ENCODE assay signal across 23 mouse cellular contexts in the genomic region with DNA sequence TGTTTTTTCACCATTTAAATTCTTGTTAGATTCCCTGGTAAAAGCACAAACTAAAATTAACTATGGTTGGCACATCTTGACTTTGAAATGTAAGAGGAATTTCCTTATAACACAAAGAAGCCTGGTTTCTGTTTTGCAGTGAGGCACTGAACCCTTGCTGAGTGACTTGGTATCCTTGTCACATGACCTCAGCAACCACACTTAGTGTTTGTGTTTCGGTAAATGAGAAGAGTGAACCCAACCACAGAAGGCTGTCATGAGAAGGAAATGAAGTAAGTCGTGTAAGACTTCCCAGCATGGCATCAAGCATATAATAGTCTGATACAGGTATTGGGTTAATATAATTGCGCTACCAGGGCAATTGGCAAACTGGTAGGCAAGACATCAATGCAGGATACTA.
A peak's percentile ranks its signal among the peaks of the same experiment; 100 is the strongest.
DNase-seq lines count a peak whose midpoint lies in the region; ATAC-seq and TF ChIP-seq lines count a peak whose summit lies in the region.
"Had no signal": no experiment of that assay in that cellular context is flagged by ENCODE, and none has a peak within 500 bp of the region (broad histone marks: within the 10 kb centered on the region; RNA-seq: fewer than 3 reads in every experiment).

No protein-coding gene starts in this region.

- no peaks in the 10 kb centered on the region for H3K9me3 ChIP-seq in liver, postnatal 0 days (ENCODE audit: low read length)
- no peaks in the 10 kb centered on the region for H3K9me3 ChIP-seq in liver, embryonic 11.5 days (ENCODE audit: control insufficient read depth, low read length)
- H3K9me3 ChIP-seq: hindbrain, embryonic 12.5 days; limb, embryonic 10.5 days; midbrain, embryonic 10.5 days; neural tube, embryonic 13.5 days had no signal

- peak overlapping the region; percentile 27; the same call in 1 of the 2 replicates for H3K4me2 ChIP-seq in liver, postnatal 0 days (ENCODE audit: low read depth, low read length)
- H3K4me2 ChIP-seq in liver, embryonic 11.5 days: no peak overlapping the region
- H3K4me2 ChIP-seq: hindbrain, embryonic 12.5 days; neural tube, embryonic 13.5 days had no signal

- TF ChIP-seq EP300 in liver, postnatal 0 days (IDR thresholded peaks at IDR 0.05; ENCODE audit: low read depth): no peak

- TF ChIP-seq CTCF in liver, postnatal 0 days (IDR thresholded peaks at IDR 0.05; ENCODE audit: low read depth): no peak

- no peaks in the 10 kb centered on the region for H3K36me3 ChIP-seq in liver, postnatal 0 days (replicated peaks; ENCODE audit: insufficient read depth, low read length)
- H3K36me3 ChIP-seq in liver, embryonic 11.5 days (ENCODE audit: control insufficient read depth, insufficient read depth, low read length): no peaks in the 10 kb centered on the region
- H3K36me3 ChIP-seq: G1E; hindbrain, embryonic 12.5 days; limb, embryonic 10.5 days; midbrain, embryonic 10.5 days; neural tube, embryonic 13.5 days had no signal

- peak overlapping the region; percentile 58 for H3K27ac ChIP-seq in liver, postnatal 0 days (ENCODE audit: low read depth)
- no peak overlapping the region for H3K27ac ChIP-seq in liver, embryonic 11.5 days (ENCODE audit: low read depth, low read length)
- H3K27ac ChIP-seq: hindbrain, embryonic 12.5 days; limb, embryonic 10.5 days; liver, embryonic 14.5 days; midbrain, embryonic 10.5 days; neural tube, embryonic 13.5 days had no signal

- ATAC-seq in liver, postnatal 0 days: peak; percentile 57
- no peak for ATAC-seq in liver, embryonic 11.5 days (replicated peaks; ENCODE audit: low FRiP score)
- ATAC-seq in common myeloid progenitor, adult 5-6 weeks (replicated peaks; ENCODE audit: low read depth, poor library complexity, severe bottlenecking): peak; percentile 59
- ATAC-seq: CD4-positive, CD25-positive, alpha-beta regulatory T cell, adult 4 months; forebrain, embryonic 14.5 days; lung, postnatal 0 days had no signal

- H3K4me3 ChIP-seq in liver, postnatal 0 days (ENCODE audit: low read depth, low read length): no peak overlapping the region
- no peak overlapping the region for H3K4me3 ChIP-seq in liver, embryonic 11.5 days (ENCODE audit: low read depth, low read length)
- H3K4me3 ChIP-seq: erythroblast, embryonic 14.5 days; hindbrain, embryonic 12.5 days; limb, embryonic 10.5 days; midbrain, embryonic 10.5 days; neural tube, embryonic 13.5 days had no signal

- no peak for DNase-seq in liver, postnatal 0 days
- no peak for DNase-seq in liver, embryonic 11.5 days (ENCODE audit: low spot score)
- peak; percentile 40 for DNase-seq in CD4-positive helper T cell, adult 2 months (ENCODE audit: low read depth, low spot score)
- peak; percentile 28 for DNase-seq in naive thymus-derived CD4-positive, alpha-beta T cell, adult 2 months (ENCODE audit: low read depth)
- no peak for DNase-seq in adrenal gland, adult 8-10 months
- DNase-seq in left cerebral cortex, adult 9 months (ENCODE audit: low spot score in 2 of 2): no peak
- DNase-seq: adrenal gland, postnatal 25 days; cerebellum, adult 11-12 months; cerebellum, postnatal 36 days; gastrocnemius, postnatal 25 days; kidney, adult 2 months; kidney, postnatal 10 days had no signal

- WGBS in liver, postnatal 0 days (ENCODE audit: insufficient replicate concordance): 55% methylated on average over 3 of the region's 3 CpGs
- WGBS in liver, embryonic 11.5 days: 74% methylated on average over 3 of the region's 3 CpGs

- peaks cover 4% of the 10 kb centered on the region; the same call in 1 of the 2 replicates for H3K4me1 ChIP-seq in liver, postnatal 0 days (ENCODE audit: insufficient read depth)
- H3K4me1 ChIP-seq in liver, embryonic 11.5 days (replicated peaks; ENCODE audit: control insufficient read depth, insufficient read depth, low read length): no peaks in the 10 kb centered on the region
- H3K4me1 ChIP-seq: hindbrain, embryonic 12.5 days; limb, embryonic 10.5 days; midbrain, embryonic 10.5 days; neural tube, embryonic 13.5 days had no signal

- H3K27me3 ChIP-seq in liver, postnatal 0 days (ENCODE audit: insufficient read depth, low read length): no peaks in the 10 kb centered on the region
- no peaks in the 10 kb centered on the region for H3K27me3 ChIP-seq in liver, embryonic 11.5 days (replicated peaks; ENCODE audit: control insufficient read depth, insufficient read depth, low read length)
- H3K27me3 ChIP-seq: hindbrain, embryonic 12.5 days; neural tube, embryonic 13.5 days had no signal

- no peak overlapping the region for H3K9ac ChIP-seq in liver, postnatal 0 days (replicated peaks)
- H3K9ac ChIP-seq in liver, embryonic 11.5 days (ENCODE audit: low read depth, low read length): no peak overlapping the region
- H3K9ac ChIP-seq: hindbrain, embryonic 12.5 days; liver, embryonic 14.5 days; neural tube, embryonic 13.5 days had no signal

Comparison
In these comparisons a context has a peak if more than half of its experiments do, and no peak if none do; other contexts are left out.
1. DNase-seq: peak in CD4-positive helper T cell, adult 2 months (single experiment) and naive thymus-derived CD4-positive, alpha-beta T cell, adult 2 months (single experiment); none in liver, postnatal 0 days (single experiment), liver, embryonic 11.5 days (single experiment), adrenal gland, adult 8-10 months (single experiment) and left cerebral cortex, adult 9 months (0 of 2).